Mouse (Mus musculus): ENCODE measurements around the gene Fbxw4.

The Fbxw4 gene

GRCm38 (mm10) chr19:45541409-45542041 lies 118.6 kb downstream of the Fbxw4 start:
- no peak for DNase-seq (ENCODE audit: low spot score in 2 of 2)

- DNase-seq (ENCODE audit: low spot score in 2 of 2), result no peak
These were observed 119.3 kb downstream of the Fbxw4 start for GRCm38 (mm10) chr19:45540657-45541408.

DNA sequence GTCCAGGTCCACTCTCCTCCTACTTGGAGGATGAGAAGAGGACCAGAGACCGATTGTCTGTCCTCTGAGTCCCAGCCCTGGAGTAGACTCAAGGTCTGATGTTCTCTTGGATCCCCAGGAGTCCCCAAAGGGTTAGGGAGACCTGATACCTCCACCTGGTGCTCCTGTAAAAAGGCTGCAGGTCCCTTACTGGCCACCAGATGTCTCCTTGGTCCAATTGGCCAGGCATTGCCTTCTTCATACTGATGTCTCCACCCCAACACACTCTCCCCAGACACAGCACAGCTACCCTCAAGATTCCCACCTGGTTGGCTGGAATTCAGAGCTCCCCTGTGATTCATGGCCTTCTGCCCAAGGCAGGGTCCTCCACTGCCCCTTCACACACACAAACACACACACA lies 122.6 kb downstream of the Fbxw4 start:
- DNase-seq (ENCODE audit: low spot score in 2 of 2), result peak in 1 of 2 experiments; percentile 42

DNA sequence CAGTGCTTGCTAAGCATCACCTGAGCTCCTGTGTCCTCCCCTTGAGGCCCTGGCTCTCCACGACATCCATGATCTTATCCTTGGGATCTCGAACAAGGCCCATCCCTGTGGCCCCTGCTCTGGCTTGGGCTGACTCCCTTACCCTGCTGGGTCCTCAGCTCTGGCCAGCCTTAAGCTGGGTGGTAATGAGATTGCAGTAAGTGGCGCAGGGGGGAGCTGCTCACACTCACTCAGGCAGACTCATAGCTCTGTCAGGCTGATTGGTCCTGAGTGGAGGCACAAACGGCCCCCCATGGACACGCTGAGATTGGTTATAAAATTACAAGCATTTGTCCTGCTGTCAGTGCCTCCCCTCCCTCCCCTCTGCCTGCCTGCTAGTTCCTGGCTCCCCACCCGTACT lies 124.2 kb downstream of the Fbxw4 start:
- DNase-seq (ENCODE audit: low spot score in 2 of 2), result no peak

GRCm38 (mm10) chr19:45535214-45535735 lies 124.8 kb downstream of the Fbxw4 start:
- DNase-seq (ENCODE audit: low spot score in 2 of 2), result no peak

DNA sequence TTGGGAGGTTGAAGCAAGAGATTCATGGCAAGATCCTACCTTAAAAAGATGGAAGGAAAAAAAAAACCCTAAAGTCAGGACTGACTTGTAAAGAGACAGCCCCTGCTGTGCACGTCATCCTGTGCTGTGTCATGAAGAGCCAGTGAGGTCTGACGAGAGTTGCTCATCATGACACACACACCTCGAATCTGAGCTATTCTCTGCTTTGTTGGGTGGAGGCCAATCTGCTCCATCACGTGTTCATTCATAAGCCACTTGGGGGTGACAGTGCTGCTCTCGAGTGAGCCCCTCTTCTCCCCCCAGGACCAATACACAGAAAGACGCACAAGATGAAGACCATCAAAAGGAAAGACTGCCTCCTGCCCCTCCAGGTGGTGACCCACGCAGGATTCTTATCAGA lies 126.5 kb downstream of the Fbxw4 start:
- DNase-seq (ENCODE audit: low spot score in 2 of 2), result no peak

DNA sequence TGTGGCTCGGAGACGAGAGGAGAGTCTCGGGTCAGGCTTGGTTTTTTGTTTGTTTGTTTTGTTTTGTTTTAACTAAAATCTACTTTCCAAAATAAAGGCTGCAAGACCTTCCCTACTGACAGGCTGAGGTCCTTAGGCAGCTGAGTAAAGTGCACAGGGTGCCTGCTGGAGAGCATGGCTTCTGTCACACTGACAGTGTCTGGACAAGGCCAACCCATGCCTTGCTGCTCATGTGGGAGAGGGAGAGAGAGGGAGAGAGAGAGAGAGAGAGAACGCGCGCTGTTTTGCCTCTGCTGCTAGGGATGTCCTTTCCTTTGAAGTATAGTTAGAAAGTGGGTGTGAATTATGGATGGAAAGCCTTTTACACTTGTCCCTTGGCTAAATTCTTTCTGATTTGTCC lies 128.6 kb downstream of the Fbxw4 start:
- no peak for DNase-seq (ENCODE audit: low spot score in 2 of 2)

DNA sequence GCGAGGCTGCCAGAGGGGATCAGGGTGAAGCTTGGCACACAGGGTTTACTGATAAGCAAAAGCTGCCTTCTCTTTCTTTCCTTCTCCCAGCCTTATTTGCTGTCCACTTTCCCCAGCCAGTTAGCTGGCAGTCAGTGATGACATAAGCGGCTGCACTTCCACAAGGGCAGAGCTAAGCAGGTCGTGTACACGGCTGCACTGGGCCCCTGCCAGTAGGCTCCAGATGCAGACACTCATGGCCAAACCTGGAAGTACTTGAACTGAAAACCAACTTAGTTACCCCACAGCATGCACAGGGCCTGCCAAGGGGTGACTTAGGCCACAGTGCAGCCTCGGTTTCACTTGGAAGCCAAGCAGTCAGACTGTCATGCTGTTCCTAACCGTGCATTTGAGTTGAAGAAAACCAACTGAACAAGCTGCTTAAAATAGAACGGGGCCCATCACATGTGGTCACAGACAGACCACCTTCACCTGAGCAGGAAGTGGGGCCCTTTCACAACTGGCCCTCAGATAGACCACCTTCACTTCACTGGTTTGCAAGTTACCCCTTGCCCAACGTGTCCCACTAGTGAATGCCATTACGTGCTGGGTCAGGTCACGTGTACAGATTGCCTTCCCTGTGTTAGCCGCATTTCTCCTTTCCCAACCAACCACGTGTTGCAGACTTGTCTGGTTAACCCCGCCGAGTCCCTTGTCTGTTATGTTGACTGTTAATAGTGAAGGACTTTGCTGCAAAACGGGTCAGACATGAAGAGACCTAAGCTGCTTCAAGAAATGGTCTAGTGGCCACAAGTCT lies 129.7 kb downstream of the Fbxw4 start:
- no peak for DNase-seq (ENCODE audit: low spot score in 2 of 2)

DNA sequence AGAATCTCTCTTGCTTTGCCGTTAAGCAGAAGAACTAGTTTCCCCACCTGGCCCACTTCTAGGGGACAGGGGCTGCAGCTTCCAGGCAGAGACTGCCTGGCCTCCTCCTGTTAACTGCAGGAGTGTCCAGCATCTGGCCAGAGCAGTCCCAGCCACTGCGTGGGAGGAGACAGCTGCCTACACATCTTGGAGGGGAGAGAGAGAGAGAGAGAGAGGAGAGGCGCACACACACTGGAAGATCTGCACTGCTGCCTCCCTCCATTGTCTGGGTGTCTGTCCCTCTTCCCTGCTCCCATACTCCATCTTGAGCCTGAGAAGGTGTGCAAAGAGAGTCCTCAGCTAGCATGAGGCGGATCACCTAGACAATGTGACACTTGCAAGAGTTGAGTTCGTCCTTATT lies 130.8 kb downstream of the Fbxw4 start:
- no peak for DNase-seq (ENCODE audit: low spot score in 2 of 2)
